Mouse (Mus musculus): ENCODE results near the gene Catsperd.

GRCm38 (mm10) chr17:56700451-56700850 lies 72.5 kb downstream of the Catsperd start:
- TF ChIP-seq CTCF (IDR thresholded peaks at IDR 0.05; ENCODE audit: control insufficient read depth, insufficient read depth, low read length) (no peak), POLR2A (IDR thresholded peaks at IDR 0.05; ENCODE audit: borderline replicate concordance, control insufficient read depth, low read depth, low read length) (no peak)
